Mouse (Mus musculus) lung, embryonic 15.5 days (tissue): Measurements from ENCODE around the gene Ap1s3. TPM values are rescaled to one million over a fixed set of nuclear protein-coding genes. Genes with fewer than 3 reads are reported as not detected.
"Not testable (repeated sequence)": the region's sequence is repeated elsewhere in the genome, so short reads cannot be mapped to it uniquely, and the experiment has no call there.

ENCODE experiments used
- ATAC-seq: fragments of 200-750 bp; cut with Nextera tagmentation; 2 replicates; pipeline ENCODE4 v1.8.0; 2017; ENCODE audit warnings: moderate number of reproducible peaks, borderline replicate concordance; ENCODE audit not compliant: low FRiP score, low TSS enrichment; ENCODE audit errors: extremely low read depth
- H3K27ac ChIP-seq: fragments of 300-500 bp; sonication (generic); 2 replicates; pipeline ENCODE4 v1.5.1; 2015; ENCODE audit warnings: moderate library complexity, mild to moderate bottlenecking, inconsistent platforms
- H3K27me3 ChIP-seq: fragments of 300-500 bp; sonication (generic); 2 replicates; pipeline ENCODE4 v1.6.1; 2015; ENCODE audit warnings: inconsistent platforms
- H3K36me3 ChIP-seq: fragments of 300-500 bp; sonication (generic); 2 replicates; pipeline ENCODE4 v1.6.1; 2015; ENCODE audit warnings: inconsistent platforms
- H3K4me1 ChIP-seq: fragments of 300-500 bp; sonication (generic); 2 replicates; pipeline ENCODE4 v1.6.1; 2015; ENCODE audit warnings: inconsistent platforms
- H3K4me2 ChIP-seq: fragments of 300-500 bp; sonication (generic); 2 replicates; pipeline ENCODE4 v1.6.1; 2015; ENCODE audit warnings: inconsistent platforms, mild to moderate bottlenecking, moderate library complexity
- H3K4me3 ChIP-seq: fragments of 300-500 bp; sonication (generic); 2 replicates; pipeline ENCODE4 v1.5.1; 2015; ENCODE audit warnings: mild to moderate bottlenecking, inconsistent platforms
- H3K9ac ChIP-seq: fragments of 300-500 bp; sonication (generic); 2 replicates; pipeline ENCODE4 v1.6.1; 2015; ENCODE audit warnings: inconsistent platforms
- H3K9me3 ChIP-seq: fragments of 300-500 bp; sonication (generic); 2 replicates; pipeline ENCODE4 v1.6.1; 2016; ENCODE audit warnings: inconsistent platforms
- WGBS: fragments of 180-500 bp; shearing (Covaris S2); methylation state at CpG from one replicate; pipeline ENCODE4 v1.1.7; 2015; 5-methylcytosine and 5-hydroxymethylcytosine counted together
- polyA plus RNA-seq: library from polyadenylated mRNA; unstranded; fragments of >200 nt; fragmentation: Nextera tagmentation; extraction: Ambion mirVana; gene quantifications from 2 replicates; pipeline ENCODE4 v1.2.1, GENCODE M21; 2015

Ap1s3 gene
- polyA plus RNA-seq, 1 experiment from 2014 or later, result 0.34 TPM

GRCm38 (mm10) chr1:79629726-79630125, 42.0 kb downstream of the Ap1s3 start:
- H3K27ac ChIP-seq, result no peak overlapping the region
- ATAC-seq, result no peak
- no peaks in the 10 kb centered on the region for H3K9me3 ChIP-seq
- no peak overlapping the region for H3K4me2 ChIP-seq
- no peaks in the 10 kb centered on the region for H3K27me3 ChIP-seq
- no peak overlapping the region for H3K4me3 ChIP-seq
- no peak overlapping the region for H3K9ac ChIP-seq
- H3K36me3 ChIP-seq, result no peaks in the 10 kb centered on the region
- no peaks in the 10 kb centered on the region for H3K4me1 ChIP-seq
- 78% methylated on average over 5 of the region's 5 CpGs for WGBS

- H3K9me3 ChIP-seq, result no peaks in the 10 kb centered on the region
- no peaks in the 10 kb centered on the region for H3K27me3 ChIP-seq
- no peak overlapping the region for H3K4me3 ChIP-seq
- H3K27ac ChIP-seq, result no peak overlapping the region
- H3K36me3 ChIP-seq, result no peaks in the 10 kb centered on the region
- H3K9ac ChIP-seq, result no peak overlapping the region
- 43% methylated on average over 4 of the region's 4 CpGs for WGBS
- H3K4me2 ChIP-seq, result no peak overlapping the region
- no peaks in the 10 kb centered on the region for H3K4me1 ChIP-seq
- ATAC-seq, result no peak
Measured at GRCm38 (mm10) chr1:79626140-79626539, 45.6 kb downstream of the Ap1s3 start.

GRCm38 (mm10) chr1:79619434-79619833, 52.3 kb downstream of the Ap1s3 start:
- 91% methylated on average over 2 of the region's 2 CpGs for WGBS
- peaks cover 3% of the 10 kb centered on the region; the same call in 1 of the 2 replicates for H3K9me3 ChIP-seq
- H3K4me1 ChIP-seq, result no peaks in the 10 kb centered on the region
- H3K27ac ChIP-seq, result no peak overlapping the region
- no peak for ATAC-seq
- H3K36me3 ChIP-seq, result no peaks in the 10 kb centered on the region
- no peak overlapping the region for H3K4me3 ChIP-seq
- H3K4me2 ChIP-seq, result no peak overlapping the region
- no peaks in the 10 kb centered on the region for H3K27me3 ChIP-seq
- H3K9ac ChIP-seq, result no peak overlapping the region

GRCm38 (mm10) chr1:79616492-79616891, 55.3 kb downstream of the Ap1s3 start:
- peaks cover 4% of the 10 kb centered on the region; the same call in 1 of the 2 replicates for H3K9me3 ChIP-seq
- no peaks in the 10 kb centered on the region for H3K4me1 ChIP-seq
- H3K36me3 ChIP-seq, result no peaks in the 10 kb centered on the region
- H3K4me3 ChIP-seq, result no peak overlapping the region
- no peak overlapping the region for H3K4me2 ChIP-seq
- no peak for ATAC-seq
- 81% methylated on average over 2 of the region's 2 CpGs for WGBS
- H3K27ac ChIP-seq, result no peak overlapping the region
- H3K9ac ChIP-seq, result no peak overlapping the region
- H3K27me3 ChIP-seq, result no peaks in the 10 kb centered on the region

GRCm38 (mm10) chr1:79614456-79614855, 57.3 kb downstream of the Ap1s3 start:
- H3K9ac ChIP-seq, result no peak overlapping the region
- no peak overlapping the region for H3K27ac ChIP-seq
- 94% methylated on average over 6 of the region's 6 CpGs for WGBS
- H3K36me3 ChIP-seq, result no peaks in the 10 kb centered on the region
- peaks cover 4% of the 10 kb centered on the region; the same call in 1 of the 2 replicates for H3K9me3 ChIP-seq
- H3K4me2 ChIP-seq, result no peak overlapping the region
- no peak overlapping the region for H3K4me3 ChIP-seq
- no peaks in the 10 kb centered on the region for H3K27me3 ChIP-seq
- H3K4me1 ChIP-seq, result no peaks in the 10 kb centered on the region
- no peak for ATAC-seq

- not testable (repeated sequence) for H3K27ac ChIP-seq, ATAC-seq, H3K9ac ChIP-seq, H3K4me1 ChIP-seq, H3K27me3 ChIP-seq, H3K9me3 ChIP-seq, H3K4me3 ChIP-seq, H3K36me3 ChIP-seq, H3K4me2 ChIP-seq
- 90% methylated on average over 5 of the region's 5 CpGs for WGBS
Measured at GRCm38 (mm10) chr1:79611271-79611670, 60.5 kb downstream of the Ap1s3 start.

- H3K4me2 ChIP-seq, ATAC-seq, H3K36me3 ChIP-seq, H3K9me3 ChIP-seq, H3K4me3 ChIP-seq, H3K9ac ChIP-seq, H3K4me1 ChIP-seq, H3K27ac ChIP-seq, H3K27me3 ChIP-seq: not testable (repeated sequence)
- WGBS, result 31% methylated on average over 5 of the region's 5 CpGs
Measured at GRCm38 (mm10) chr1:79608856-79609255, 62.9 kb downstream of the Ap1s3 start.

- ATAC-seq, result no peak
- WGBS, result 58% methylated on average over 2 of the region's 2 CpGs
- Histone ChIP-seq H3K4me2 (no peak overlapping the region), H3K27me3 (no peaks in the 10 kb centered on the region), H3K4me1 (no peaks in the 10 kb centered on the region), H3K36me3 (no peaks in the 10 kb centered on the region), H3K4me3 (no peak overlapping the region), H3K9me3 (no peaks in the 10 kb centered on the region), H3K9ac (no peak overlapping the region), H3K27ac (no peak overlapping the region)
Measured at GRCm38 (mm10) chr1:79602500-79602899, 69.3 kb downstream of the Ap1s3 start.

GRCm38 (mm10) chr1:79598385-79599178, 73.2 kb downstream of the Ap1s3 start:
- H3K9ac ChIP-seq, result no peak overlapping the region
- no peaks in the 10 kb centered on the region for H3K36me3 ChIP-seq
- WGBS, result 60% methylated on average over 5 of the region's 5 CpGs
- no peak overlapping the region for H3K4me3 ChIP-seq
- no peak for ATAC-seq
- no peaks in the 10 kb centered on the region for H3K4me1 ChIP-seq
- no peak overlapping the region for H3K4me2 ChIP-seq
- no peaks in the 10 kb centered on the region for H3K27me3 ChIP-seq
- no peaks in the 10 kb centered on the region for H3K9me3 ChIP-seq
- H3K27ac ChIP-seq, result no peak overlapping the region

GRCm38 (mm10) chr1:79592721-79593277, 79.0 kb downstream of the Ap1s3 start:
- Histone ChIP-seq H3K9me3 (no peaks in the 10 kb centered on the region), H3K4me2 (no peak overlapping the region), H3K4me1 (peaks cover 4% of the 10 kb centered on the region; the same call in 1 of the 2 replicates), H3K27ac (no peak overlapping the region), H3K27me3 (no peaks in the 10 kb centered on the region), H3K4me3 (no peak overlapping the region), H3K9ac (no peak overlapping the region), H3K36me3 (no peaks in the 10 kb centered on the region)
- no peak for ATAC-seq
- WGBS, result 37% methylated on average over 4 of the region's 4 CpGs

- WGBS, result 54% methylated on average over 1 of the region's 1 CpGs
- no peak overlapping the region for H3K9ac ChIP-seq
- no peak for ATAC-seq
- no peak overlapping the region for H3K4me2 ChIP-seq
- no peaks in the 10 kb centered on the region for H3K36me3 ChIP-seq
- no peaks in the 10 kb centered on the region for H3K9me3 ChIP-seq
- peaks cover 4% of the 10 kb centered on the region; the same call in 1 of the 2 replicates for H3K4me1 ChIP-seq
- H3K27ac ChIP-seq, result no peak overlapping the region
- no peak overlapping the region for H3K4me3 ChIP-seq
- no peaks in the 10 kb centered on the region for H3K27me3 ChIP-seq
Measured at GRCm38 (mm10) chr1:79591091-79591490, 80.7 kb downstream of the Ap1s3 start.

GRCm38 (mm10) chr1:79589971-79590763, 81.6 kb downstream of the Ap1s3 start:
- WGBS, result 46% methylated on average over 4 of the region's 4 CpGs

More at GRCm38 (mm10) chr1:79589971-79590763, 81.6 kb downstream of the Ap1s3 start:
- Histone ChIP-seq H3K27ac (no peak overlapping the region), H3K4me2 (no peak overlapping the region), H3K9me3 (no peaks in the 10 kb centered on the region), H3K9ac (no peak overlapping the region), H3K4me1 (peaks cover 4% of the 10 kb centered on the region; the same call in 1 of the 2 replicates), H3K4me3 (no peak overlapping the region), H3K36me3 (no peaks in the 10 kb centered on the region), H3K27me3 (no peaks in the 10 kb centered on the region)
- peak; percentile 46; the same call in 1 of the 2 replicates for ATAC-seq
